Mouse (Mus musculus) layer of hippocampus, adult 2 months (tissue): ENCODE measurements around the gene Naglu. TPM values are rescaled to one million over a fixed set of nuclear protein-coding genes. Genes with fewer than 3 reads are reported as not detected.
A peak's percentile ranks its signal among the peaks of the same experiment; 100 is the strongest.

Experiments
- DNase-seq, 2 experiments: peaks; one replicate each; pipeline ENCODE4 v3.0.0; 2022; ENCODE audit warnings: low spot score in 2 of 2
- H3K27ac ChIP-seq: fragments of 200-600 bp; 2 replicates; pipeline ENCODE4 v1.8.1; 2022
- H3K4me3 ChIP-seq: fragments of 200-600 bp; 2 replicates; pipeline ENCODE4 v1.8.1; 2022; ENCODE audit warnings: mild to moderate bottlenecking
- CTCF ChIP-seq: fragments of 200-600 bp; conservative IDR thresholded peaks from 2 replicates; pipeline ENCODE4 v1.8.1; 2022; ENCODE audit warnings: antibody characterized with exemption, mild to moderate bottlenecking, moderate library complexity
- total RNA-seq, 2 experiments: library from RNA; stranded (reverse); gene quantifications; 2 replicates each; pipeline ENCODE4 v1.2.3; 2021

The Naglu gene
- total RNA-seq, 2 experiments from 2014 or later, result 8.7 to 9.6 TPM

- Histone ChIP-seq H3K4me3 (no peak overlapping the region), H3K27ac (peak overlapping the region; percentile 94)
- no peak; the same call in 1 of the 2 replicates for TF ChIP-seq CTCF
- no peak for DNase-seq
Measured at GRCm38 (mm10) chr11:101061049-101061448, 8.8 kb upstream of the Naglu start.

GRCm38 (mm10) chr11:101062165-101062884 is 7.5 kb upstream of the Naglu start:
- H3K27ac ChIP-seq, result peak overlapping the region; percentile 94
- peak; percentile 51 to 75 for DNase-seq
- no peak overlapping the region for H3K4me3 ChIP-seq
- peak; percentile 26 for TF ChIP-seq CTCF

GRCm38 (mm10) chr11:101062971-101063675 is 6.7 kb upstream of the Naglu start:
- no peak for DNase-seq
- peak overlapping the region; percentile 94 for H3K27ac ChIP-seq
- TF ChIP-seq CTCF, result no peak

GRCm38 (mm10) chr11:101063676-101064327 is 6.0 kb upstream of the Naglu start:
- Histone ChIP-seq H3K4me3 (no peak overlapping the region), H3K27ac (peak overlapping the region; percentile 94)
- peak; percentile 61 to 67 for DNase-seq
- TF ChIP-seq CTCF, result no peak

More at GRCm38 (mm10) chr11:101062971-101063675, 6.7 kb upstream of the Naglu start:
- no peak overlapping the region for H3K4me3 ChIP-seq

- DNase-seq, result no peak
- H3K4me3 ChIP-seq, result no peak overlapping the region
- no peak for TF ChIP-seq CTCF
- peak overlapping the region; percentile 94 for H3K27ac ChIP-seq
Measured at GRCm38 (mm10) chr11:101064462-101064861, 5.3 kb upstream of the Naglu start.

- Histone ChIP-seq H3K27ac (peak overlapping the region; percentile 94; the same call in 1 of the 2 replicates), H3K4me3 (no peak overlapping the region)
- no peak for TF ChIP-seq CTCF
- DNase-seq, result no peak
Measured at GRCm38 (mm10) chr11:101065002-101065401, 4.8 kb upstream of the Naglu start.

GRCm38 (mm10) chr11:101066549-101067412 is 3.0 kb upstream of the Naglu start:
- DNase-seq, result peak; percentile 58 to 80
- Histone ChIP-seq H3K27ac (peak overlapping the region; percentile 5; the same call in 1 of the 2 replicates), H3K4me3 (peak overlapping the region; percentile 28; the same call in 1 of the 2 replicates)
- peak; percentile 94 for TF ChIP-seq CTCF

GRCm38 (mm10) chr11:101070189-101070527 is 346 bp downstream of the Naglu start:
- no peak for TF ChIP-seq CTCF
- no peak for DNase-seq
- H3K4me3 ChIP-seq, result peak overlapping the region; percentile 93
- peak overlapping the region; percentile 95 for H3K27ac ChIP-seq

- DNase-seq, result no peak
- H3K27ac ChIP-seq, result no peak overlapping the region
- no peak for TF ChIP-seq CTCF
- H3K4me3 ChIP-seq, result peak overlapping the region; percentile 93; the same call in 1 of the 2 replicates
Measured at GRCm38 (mm10) chr11:101070987-101071386, 1.2 kb downstream of the Naglu start.

- Histone ChIP-seq H3K4me3 (no peak overlapping the region), H3K27ac (no peak overlapping the region)
- DNase-seq, result no peak
- no peak for TF ChIP-seq CTCF
Measured at GRCm38 (mm10) chr11:101071810-101072428, 2.1 kb downstream of the Naglu start.

- no peak for DNase-seq
- no peak within 1 kb of the TSS for H3K27ac ChIP-seq
- no peak within 1 kb of the TSS for H3K4me3 ChIP-seq
- no peak for TF ChIP-seq CTCF
Measured at GRCm38 (mm10) chr11:101078121-101078520, 8.3 kb downstream of the Naglu start, which contains the start of gene Hsd17b1. Gene Hsd17b1 (plus strand): TSS chr11:101078411.

GRCm38 (mm10) chr11:101079746-101080145 is 9.9 kb downstream of the Naglu start:
- DNase-seq, result no peak
- Histone ChIP-seq H3K27ac (no peak overlapping the region), H3K4me3 (peak overlapping the region; percentile 15; the same call in 1 of the 2 replicates)
- TF ChIP-seq CTCF, result no peak
